Comparison of ENCODE assay signal across 16 mouse cellular contexts in the genomic region with DNA sequence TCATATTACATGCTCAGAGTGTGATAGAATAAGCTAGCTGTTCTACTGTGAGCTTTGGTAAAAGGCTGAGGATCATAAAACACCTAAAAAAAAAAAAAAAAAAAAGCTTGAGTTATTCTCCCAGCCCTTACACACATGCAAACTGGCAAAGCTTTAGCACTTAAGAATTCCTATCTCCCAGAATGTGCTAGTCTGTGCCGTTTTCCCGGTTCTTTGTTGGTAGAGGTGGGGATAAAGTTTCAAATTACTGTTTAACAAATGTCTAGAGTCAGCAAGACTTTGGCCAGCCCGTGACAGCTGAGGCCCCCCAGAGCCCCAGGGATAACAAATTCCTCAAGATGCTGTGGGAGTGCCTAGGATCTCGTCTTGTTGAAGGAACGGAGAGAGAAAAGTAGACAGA.
DNase-seq lines count a peak whose midpoint lies in the region; ATAC-seq lines count a peak whose summit lies in the region.
"Had no signal": no experiment of that assay in that cellular context is flagged by ENCODE, and none has a peak within 500 bp of the region (broad histone marks: within the 10 kb centered on the region; RNA-seq: fewer than 3 reads in every experiment).

No protein-coding gene starts in this region.

- no peaks in the 10 kb centered on the region for H3K9me3 ChIP-seq in limb, embryonic 11.5 days (ENCODE audit: control insufficient read depth, low read length)
- H3K9me3 ChIP-seq in limb, embryonic 10.5 days (replicated peaks) = no peaks in the 10 kb centered on the region
- H3K9me3 ChIP-seq in embryonic facial prominence, embryonic 10.5 days = no peaks in the 10 kb centered on the region
- no peaks in the 10 kb centered on the region for H3K9me3 ChIP-seq in kidney, embryonic 16.5 days (ENCODE audit: low read length)
- H3K9me3 ChIP-seq: midbrain, embryonic 13.5 days had no signal

- no peaks in the 10 kb centered on the region for H3K27me3 ChIP-seq in limb, embryonic 11.5 days (ENCODE audit: control insufficient read depth, insufficient read depth, low read length)
- 0 out of 2 replicates have a peak, but pooled peaks cover 3% of the 10 kb centered on the region for H3K27me3 ChIP-seq in limb, embryonic 10.5 days (ENCODE audit: low read depth, poor library complexity, severe bottlenecking)
- H3K27me3 ChIP-seq in embryonic facial prominence, embryonic 10.5 days (replicated peaks; ENCODE audit: low read depth, poor library complexity, severe bottlenecking) = no peaks in the 10 kb centered on the region
- H3K27me3 ChIP-seq in kidney, embryonic 16.5 days (ENCODE audit: insufficient read depth, low read length) = no peaks in the 10 kb centered on the region
- H3K27me3 ChIP-seq: midbrain, embryonic 13.5 days had no signal

- H3K4me3 ChIP-seq in limb, embryonic 11.5 days (ENCODE audit: low read depth, low read length) = no peak overlapping the region
- no peak overlapping the region; the same call in 1 of the 2 replicates for H3K4me3 ChIP-seq in limb, embryonic 10.5 days
- no peak overlapping the region for H3K4me3 ChIP-seq in embryonic facial prominence, embryonic 10.5 days
- no peak overlapping the region for H3K4me3 ChIP-seq in kidney, embryonic 16.5 days (ENCODE audit: low read length)
- H3K4me3 ChIP-seq: midbrain, embryonic 13.5 days had no signal

- H3K4me1 ChIP-seq in limb, embryonic 11.5 days (ENCODE audit: control insufficient read depth, insufficient read depth, low read length) = peaks cover 16% of the 10 kb centered on the region
- peaks cover 55% of the 10 kb centered on the region for H3K4me1 ChIP-seq in limb, embryonic 10.5 days
- peaks cover 27% of the 10 kb centered on the region for H3K4me1 ChIP-seq in embryonic facial prominence, embryonic 10.5 days
- H3K4me1 ChIP-seq in kidney, embryonic 16.5 days (ENCODE audit: insufficient read depth, low read length) = 0 out of 2 replicates have a peak, but pooled peaks cover 8% of the 10 kb centered on the region
- H3K4me1 ChIP-seq: midbrain, embryonic 13.5 days had no signal

- peak; percentile 41 for DNase-seq in limb, embryonic 11.5 days (ENCODE audit: low spot score)
- no peak for DNase-seq in limb, embryonic 10.5 days (ENCODE audit: low spot score)
- DNase-seq in embryonic facial prominence, embryonic 10.5 days (ENCODE audit: low spot score) = peak; percentile 68
- DNase-seq in mesoderm, embryonic 11.5 days (ENCODE audit: low read depth, low spot score) = peak; percentile 55
- no peak for DNase-seq in frontal cortex, adult 2 months (ENCODE audit: extremely low spot score in 1 of 2, low spot score in 1 of 2)
- DNase-seq in heart, adult 9 months (ENCODE audit: low spot score in 2 of 2) = no peak
- DNase-seq: adrenal gland, postnatal 36 days; gastrocnemius, postnatal 25 days; layer of hippocampus, adult 9-11 months; liver; right cerebral cortex, postnatal 4 days had no signal

- WGBS in limb, embryonic 11.5 days = 9% methylated on average over 5 of the region's 5 CpGs
- WGBS in limb, embryonic 10.5 days = 7% methylated on average over 5 of the region's 5 CpGs
- 15% methylated on average over 5 of the region's 5 CpGs for WGBS in embryonic facial prominence, embryonic 10.5 days
- WGBS in kidney, embryonic 16.5 days = 12% methylated on average over 5 of the region's 5 CpGs

- no peaks in the 10 kb centered on the region for H3K36me3 ChIP-seq in limb, embryonic 11.5 days (ENCODE audit: control insufficient read depth, insufficient read depth, low read length)
- no peaks in the 10 kb centered on the region for H3K36me3 ChIP-seq in limb, embryonic 10.5 days
- no peaks in the 10 kb centered on the region for H3K36me3 ChIP-seq in embryonic facial prominence, embryonic 10.5 days (replicated peaks)
- H3K36me3 ChIP-seq in kidney, embryonic 16.5 days (ENCODE audit: insufficient read depth, low read length) = no peaks in the 10 kb centered on the region
- H3K36me3 ChIP-seq: midbrain, embryonic 13.5 days had no signal

- no peak overlapping the region for H3K4me2 ChIP-seq in limb, embryonic 11.5 days (ENCODE audit: low read depth, severe bottlenecking)
- H3K4me2 ChIP-seq in kidney, embryonic 16.5 days (replicated peaks; ENCODE audit: low read depth, low read length) = no peak overlapping the region
- H3K4me2 ChIP-seq: hindbrain, embryonic 14.5 days; midbrain, embryonic 13.5 days had no signal

- H3K9ac ChIP-seq in limb, embryonic 11.5 days (ENCODE audit: low read length) = no peak overlapping the region
- no peak overlapping the region for H3K9ac ChIP-seq in kidney, embryonic 16.5 days (replicated peaks; ENCODE audit: low read length)
- H3K9ac ChIP-seq: hindbrain, embryonic 14.5 days; midbrain, embryonic 13.5 days had no signal

- no peak overlapping the region for H3K27ac ChIP-seq in limb, embryonic 11.5 days (replicated peaks; ENCODE audit: low read depth, low read length)
- no peak overlapping the region for H3K27ac ChIP-seq in limb, embryonic 10.5 days
- peak overlapping the region; percentile 48 for H3K27ac ChIP-seq in embryonic facial prominence, embryonic 10.5 days (replicated peaks)
- H3K27ac ChIP-seq in kidney, embryonic 16.5 days (ENCODE audit: low read length) = no peak overlapping the region
- H3K27ac ChIP-seq: hindbrain, embryonic 14.5 days; midbrain, embryonic 13.5 days had no signal

- ATAC-seq in limb, embryonic 11.5 days (ENCODE audit: insufficient number of reproducible peaks, low FRiP score, low TSS enrichment, low read depth) = no peak
- peak; percentile 71 for ATAC-seq in kidney, embryonic 16.5 days (ENCODE audit: low FRiP score, low TSS enrichment)
- no peak for ATAC-seq in cerebellum, adult (ENCODE audit: insufficient number of reproducible peaks, low FRiP score, low TSS enrichment)
- ATAC-seq: lung, postnatal 0 days; midbrain, embryonic 13.5 days had no signal

Comparison
In these comparisons a context has a peak if more than half of its experiments do, and no peak if none do; other contexts are left out.
1. DNase-seq: peak in limb, embryonic 11.5 days (single experiment), embryonic facial prominence, embryonic 10.5 days (single experiment) and mesoderm, embryonic 11.5 days (single experiment); none in limb, embryonic 10.5 days (single experiment), frontal cortex, adult 2 months (0 of 2) and heart, adult 9 months (0 of 2).